In genomic region chr11:104295656-104296055, GRCm38 (mm10) we compare ENCODE assay signal across 12 mouse cellular contexts.
DNase-seq lines count a peak whose midpoint lies in the region; ATAC-seq and TF ChIP-seq lines count a peak whose summit lies in the region.
"Had no signal": no experiment of that assay in that cellular context is flagged by ENCODE, and none has a peak within 500 bp of the region (broad histone marks: within the 10 kb centered on the region; RNA-seq: fewer than 3 reads in every experiment).

No protein-coding gene starts in this region.

- no peak for ATAC-seq in limb, embryonic 11.5 days (ENCODE audit: insufficient number of reproducible peaks, low FRiP score, low TSS enrichment, low read depth)
- no peak for ATAC-seq in liver, embryonic 16.5 days (ENCODE audit: low read depth)
- ATAC-seq in lung, postnatal 0 days, result no peak
- ATAC-seq: inflammation-experienced regulatory T-cells, adult 6 months had no signal

- no peak overlapping the region for H3K27ac ChIP-seq in limb, embryonic 11.5 days (replicated peaks; ENCODE audit: low read depth, low read length)
- no peak overlapping the region for H3K27ac ChIP-seq in limb, embryonic 10.5 days
- H3K27ac ChIP-seq in liver, embryonic 16.5 days (ENCODE audit: low read length), result peak overlapping the region; percentile 19; the same call in 1 of the 2 replicates
- no peak overlapping the region for H3K27ac ChIP-seq in lung, postnatal 0 days (ENCODE audit: low read length)
- H3K27ac ChIP-seq: embryonic facial prominence, embryonic 12.5 days had no signal

- no peak overlapping the region for H3K9ac ChIP-seq in limb, embryonic 11.5 days (ENCODE audit: low read length)
- H3K9ac ChIP-seq in liver, embryonic 16.5 days (ENCODE audit: low read depth, low read length), result no peak overlapping the region
- no peak overlapping the region for H3K9ac ChIP-seq in lung, postnatal 0 days (replicated peaks; ENCODE audit: low read depth)
- H3K9ac ChIP-seq: embryonic facial prominence, embryonic 12.5 days had no signal

- no peaks in the 10 kb centered on the region for H3K27me3 ChIP-seq in limb, embryonic 11.5 days (ENCODE audit: control insufficient read depth, insufficient read depth, low read length)
- H3K27me3 ChIP-seq in limb, embryonic 10.5 days (ENCODE audit: low read depth, poor library complexity, severe bottlenecking), result no peaks in the 10 kb centered on the region
- no peaks in the 10 kb centered on the region for H3K27me3 ChIP-seq in liver, embryonic 16.5 days (ENCODE audit: control insufficient read depth, insufficient read depth, low read depth, low read length)
- H3K27me3 ChIP-seq in lung, postnatal 0 days (replicated peaks; ENCODE audit: insufficient read depth, low read length), result no peaks in the 10 kb centered on the region
- H3K27me3 ChIP-seq: embryonic facial prominence, embryonic 12.5 days had no signal

- H3K4me3 ChIP-seq in limb, embryonic 11.5 days (ENCODE audit: low read depth, low read length), result no peak overlapping the region
- no peak overlapping the region for H3K4me3 ChIP-seq in limb, embryonic 10.5 days
- H3K4me3 ChIP-seq in liver, embryonic 16.5 days (ENCODE audit: low read depth, low read length), result no peak overlapping the region
- H3K4me3 ChIP-seq in lung, postnatal 0 days (ENCODE audit: low read depth, low read length), result no peak overlapping the region
- H3K4me3 ChIP-seq: embryonic facial prominence, embryonic 12.5 days had no signal

- H3K4me2 ChIP-seq in limb, embryonic 11.5 days (ENCODE audit: low read depth, severe bottlenecking), result no peak overlapping the region
- H3K4me2 ChIP-seq in liver, embryonic 16.5 days (ENCODE audit: low read depth, low read length), result no peak overlapping the region
- no peak overlapping the region for H3K4me2 ChIP-seq in lung, postnatal 0 days (replicated peaks; ENCODE audit: low read depth, low read length)
- H3K4me2 ChIP-seq: embryonic facial prominence, embryonic 12.5 days had no signal

- DNase-seq in embryo, embryonic 10 days (ENCODE audit: low spot score), result peak; percentile 43
- DNase-seq in embryo, embryonic 9.5 days (ENCODE audit: extremely low spot score), result no peak
- peak; percentile 43 for DNase-seq in limb, embryonic 11.5 days (ENCODE audit: low spot score)
- DNase-seq in limb, embryonic 10.5 days (ENCODE audit: low spot score), result no peak
- DNase-seq in NIH3T3 (ENCODE audit: low read depth), result peak; percentile 10
- DNase-seq in spleen, postnatal 36 days (ENCODE audit: low spot score in 2 of 2), result no peak
- DNase-seq in lung, postnatal 0 days (ENCODE audit: low spot score), result no peak
- DNase-seq: cerebellum, adult 18-20 months; gastrocnemius, postnatal 10 days had no signal

- TF ChIP-seq EP300 in lung, postnatal 0 days (IDR thresholded peaks at IDR 0.05), result no peak

- H3K9me3 ChIP-seq in limb, embryonic 11.5 days (ENCODE audit: control insufficient read depth, low read length), result no peaks in the 10 kb centered on the region
- H3K9me3 ChIP-seq in limb, embryonic 10.5 days (replicated peaks), result no peaks in the 10 kb centered on the region
- H3K9me3 ChIP-seq in liver, embryonic 16.5 days (replicated peaks; ENCODE audit: control insufficient read depth, low read length), result no peaks in the 10 kb centered on the region
- H3K9me3 ChIP-seq in lung, postnatal 0 days (ENCODE audit: low read length), result no peaks in the 10 kb centered on the region
- H3K9me3 ChIP-seq: embryonic facial prominence, embryonic 12.5 days had no signal

- H3K4me1 ChIP-seq in limb, embryonic 11.5 days (ENCODE audit: control insufficient read depth, insufficient read depth, low read length), result no peaks in the 10 kb centered on the region
- H3K4me1 ChIP-seq in limb, embryonic 10.5 days, result peaks cover 9% of the 10 kb centered on the region
- H3K4me1 ChIP-seq in liver, embryonic 16.5 days (ENCODE audit: control insufficient read depth, low read depth, low read length), result peaks cover 24% of the 10 kb centered on the region
- no peaks in the 10 kb centered on the region for H3K4me1 ChIP-seq in lung, postnatal 0 days (ENCODE audit: insufficient read depth, low read depth, low read length)

- 35% methylated on average over 6 of the region's 6 CpGs for WGBS in limb, embryonic 11.5 days
- WGBS in limb, embryonic 10.5 days, result 39% methylated on average over 6 of the region's 6 CpGs
- WGBS in liver, embryonic 16.5 days (ENCODE audit: insufficient replicate concordance), result 23% methylated on average over 6 of the region's 6 CpGs
- 17% methylated on average over 6 of the region's 6 CpGs for WGBS in lung, postnatal 0 days

- H3K36me3 ChIP-seq in limb, embryonic 11.5 days (ENCODE audit: control insufficient read depth, insufficient read depth, low read length), result no peaks in the 10 kb centered on the region
- no peaks in the 10 kb centered on the region for H3K36me3 ChIP-seq in limb, embryonic 10.5 days
- H3K36me3 ChIP-seq in liver, embryonic 16.5 days (ENCODE audit: control insufficient read depth, insufficient read depth), result no peaks in the 10 kb centered on the region
- no peaks in the 10 kb centered on the region for H3K36me3 ChIP-seq in lung, postnatal 0 days (ENCODE audit: insufficient read depth, low read length)
- H3K36me3 ChIP-seq: embryonic facial prominence, embryonic 12.5 days had no signal

- no peak for TF ChIP-seq CTCF in lung, postnatal 0 days (IDR thresholded peaks at IDR 0.05)

Comparison
In these comparisons a context has a peak if more than half of its experiments do, and no peak if none do; other contexts are left out.
1. DNase-seq: peak in embryo, embryonic 10 days (single experiment), limb, embryonic 11.5 days (single experiment) and NIH3T3 (single experiment); none in embryo, embryonic 9.5 days (single experiment), limb, embryonic 10.5 days (single experiment), spleen, postnatal 36 days (0 of 2) and lung, postnatal 0 days (single experiment).